Mouse (Mus musculus) retina, adult 2 months (tissue): ENCODE measurements around the gene Atf7.

Source experiments
- DNase-seq: peaks from one replicate; pipeline ENCODE4 v3.0.0-alpha.2; 2012; ENCODE audit warnings: low read depth, low spot score

Atf7 gene

GRCm38 (mm10) chr15:102546677-102547427 lies 78.4 kb downstream of the Atf7 start:
- DNase-seq: peak; percentile 43

- no peak for DNase-seq
Measured at GRCm38 (mm10) chr15:102546246-102546645, 79.0 kb downstream of the Atf7 start.

GRCm38 (mm10) chr15:102544801-102545200 lies 80.5 kb downstream of the Atf7 start:
- DNase-seq: no peak

GRCm38 (mm10) chr15:102533926-102534325 lies 91.3 kb downstream of the Atf7 start:
- DNase-seq: no peak

GRCm38 (mm10) chr15:102532106-102532900 lies 93.0 kb downstream of the Atf7 start:
- no peak for DNase-seq

GRCm38 (mm10) chr15:102531586-102531985 lies 93.7 kb downstream of the Atf7 start:
- DNase-seq: no peak

GRCm38 (mm10) chr15:102530566-102530965 lies 94.7 kb downstream of the Atf7 start:
- no peak for DNase-seq

GRCm38 (mm10) chr15:102528396-102528795 lies 96.9 kb downstream of the Atf7 start:
- DNase-seq: no peak

- DNase-seq: no peak
Measured at GRCm38 (mm10) chr15:102527936-102528335, 97.3 kb downstream of the Atf7 start.

GRCm38 (mm10) chr15:102526111-102527002 lies 98.9 kb downstream of the Atf7 start:
- DNase-seq: no peak

- peak; percentile 55 for DNase-seq
Measured at GRCm38 (mm10) chr15:102524892-102525485, 100.3 kb downstream of the Atf7 start, which contains the start of gene Npff. TSS of gene Npff (minus strand) at chr15:102524942.

- DNase-seq: no peak
Measured at GRCm38 (mm10) chr15:102521480-102521879, 103.8 kb downstream of the Atf7 start.

GRCm38 (mm10) chr15:102520416-102520815 lies 104.8 kb downstream of the Atf7 start:
- no peak for DNase-seq

- DNase-seq: no peak
Measured at GRCm38 (mm10) chr15:102519211-102520141, 105.8 kb downstream of the Atf7 start.

GRCm38 (mm10) chr15:102518859-102519201 lies 106.4 kb downstream of the Atf7 start:
- no peak for DNase-seq

GRCm38 (mm10) chr15:102517976-102518858 lies 107.0 kb downstream of the Atf7 start, which contains the start of gene Tarbp2:
TSS of gene Tarbp2 (plus strand) at chr15:102518192.
- DNase-seq: peak; percentile 97

- no peak for DNase-seq
Measured at GRCm38 (mm10) chr15:102517631-102517975, 107.7 kb downstream of the Atf7 start.

GRCm38 (mm10) chr15:102516728-102517404 lies 108.4 kb downstream of the Atf7 start, which contains the start of gene Map3k12:
TSS of gene Map3k12 (minus strand) at chr15:102517064.
- peak; percentile 42 for DNase-seq

- no peak for DNase-seq
Measured at GRCm38 (mm10) chr15:102516293-102516692, 109.0 kb downstream of the Atf7 start.
